Mouse (Mus musculus) activated CD4-positive, CD25-positive, alpha-beta regulatory T cell (primary cell): ENCODE data around the gene Gm21833. TPM values are rescaled to one million over a fixed set of nuclear protein-coding genes. Genes with fewer than 3 reads are reported as not detected.

ENCODE experiments used
- polyA plus RNA-seq, 2 experiments: library from polyadenylated mRNA; unstranded; fragments of 100-300 nt; shearing (Covaris generic); gene quantifications; one replicate each; pipeline ENCODE4 v1.2.1; 2017

The Gm21833 gene
- polyA plus RNA-seq, result not detected

GRCm38 (mm10) chr16:82828082-82828481 is at the start of gene Gm21833:
Gene Gm21833 (plus strand): TSS chr16:82828382.

